Mouse (Mus musculus) urinary bladder, postnatal 36 days (tissue): ENCODE measurements around the gene Ociad2.

Experiments
- DNase-seq, 2 experiments: peaks; one replicate each; pipeline ENCODE4 v3.0.0; 2022; ENCODE audit warnings: low spot score in 2 of 2, mixed read lengths in 1 of 2

Ociad2 gene

DNA sequence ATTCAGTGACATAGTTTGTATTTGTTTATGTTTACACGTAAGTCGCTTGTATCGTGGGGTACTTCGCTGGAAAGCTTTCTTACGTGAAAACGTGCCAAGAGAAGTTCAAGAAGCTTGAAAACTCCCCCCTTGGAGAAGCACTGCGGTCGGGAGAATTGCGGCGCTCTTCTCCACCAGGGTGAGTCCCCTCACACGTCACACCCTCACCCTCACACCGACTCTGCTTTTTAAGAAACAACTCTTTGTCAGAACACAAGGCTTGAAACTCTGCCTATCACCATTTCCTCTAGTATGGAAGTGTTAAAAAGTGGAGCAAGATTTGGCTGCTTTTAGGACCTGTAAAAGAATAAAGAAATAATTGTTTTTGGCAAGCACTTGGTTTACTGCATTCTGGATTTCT, 36.3 kb downstream of the Ociad2 start:
- no peak for DNase-seq

DNA sequence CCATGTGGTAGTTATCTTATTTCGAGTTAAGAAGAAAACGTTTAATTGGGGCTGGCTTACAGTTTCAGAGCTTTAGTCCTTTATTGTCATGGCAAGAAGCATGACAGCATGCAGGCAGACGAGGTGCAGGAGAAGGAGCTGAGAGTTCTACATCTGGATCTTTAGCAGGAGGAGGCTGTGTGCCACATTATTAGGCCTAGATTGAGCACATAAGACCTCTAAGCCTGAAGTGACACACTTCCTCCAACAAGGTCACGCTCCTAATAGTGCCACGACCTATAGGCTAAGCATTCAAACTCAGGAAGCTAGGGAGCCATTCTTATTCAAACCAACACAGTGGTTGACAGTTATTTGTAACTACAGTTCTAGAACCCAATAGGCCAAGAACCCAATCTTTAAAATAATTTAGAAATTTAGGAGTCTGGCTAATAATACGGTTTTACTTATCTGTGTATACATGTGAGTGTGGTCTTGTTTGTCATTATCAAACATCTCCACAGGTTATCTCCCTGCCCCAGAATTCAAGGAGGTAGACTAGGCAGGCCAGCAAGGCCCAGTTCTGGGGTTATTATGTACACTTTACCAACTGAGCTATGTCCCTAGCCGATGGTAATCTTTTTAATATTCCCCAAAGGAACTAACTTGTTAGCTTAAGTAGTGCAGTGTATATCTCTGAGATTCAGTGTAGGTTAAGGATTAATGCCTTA, 39.1 kb downstream of the Ociad2 start:
- DNase-seq, result no peak

DNA sequence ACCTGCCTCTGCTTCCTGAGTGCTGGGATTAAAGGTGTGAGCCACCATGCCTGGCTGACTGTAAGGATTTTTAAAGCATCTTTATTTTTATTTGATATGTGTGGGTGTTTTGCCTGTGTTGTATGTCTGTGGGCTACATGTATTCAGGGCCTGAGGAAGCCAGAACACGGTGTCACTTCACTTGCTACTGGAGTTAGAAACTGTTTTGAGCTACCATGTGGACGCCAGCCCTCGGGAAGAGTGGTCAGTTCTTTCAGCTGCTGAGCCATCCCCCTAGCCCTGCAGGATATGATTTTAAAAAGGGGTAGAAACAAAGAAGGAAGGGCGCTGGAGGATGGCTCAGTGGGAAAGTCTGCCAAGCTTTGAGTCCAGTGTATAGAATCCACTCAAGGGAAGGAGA, 44.9 kb downstream of the Ociad2 start:
- DNase-seq, result no peak

GRCm38 (mm10) chr5:73295016-73295415, 45.8 kb downstream of the Ociad2 start:
- DNase-seq, result no peak

- no peak for DNase-seq
These were observed 47.4 kb downstream of the Ociad2 start for GRCm38 (mm10) chr5:73293458-73293827.

- peak; percentile 91 to 94 for DNase-seq
These were observed 48.0 kb downstream of the Ociad2 start, which contains the start of gene Ociad1 for GRCm38 (mm10) chr5:73292502-73293457. Gene Ociad1 (plus strand): TSS chr5:73292784.

- no peak for DNase-seq
These were observed 50.9 kb downstream of the Ociad2 start for GRCm38 (mm10) chr5:73289900-73290299.

DNA sequence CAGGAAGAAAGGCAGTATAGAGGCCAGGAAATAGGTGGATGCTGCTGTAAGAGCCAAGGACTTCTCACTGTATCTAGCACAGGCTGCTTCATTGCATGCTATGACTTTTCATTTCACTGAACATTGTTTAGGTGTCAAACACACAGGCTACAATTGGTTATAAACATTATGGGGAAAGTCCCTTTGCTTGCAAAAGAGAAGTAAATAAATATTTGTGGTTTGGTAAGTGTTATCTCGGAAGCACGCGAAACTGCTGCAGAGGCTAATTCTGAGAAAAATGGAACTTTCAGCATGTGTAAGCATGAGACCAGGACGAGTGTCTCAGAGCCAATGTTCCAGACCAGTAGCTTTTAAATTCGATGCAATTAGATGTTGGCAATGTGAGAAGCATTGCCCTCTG, 54.2 kb downstream of the Ociad2 start:
- no peak for DNase-seq

- DNase-seq, result no peak
These were observed 55.3 kb downstream of the Ociad2 start for GRCm38 (mm10) chr5:73285470-73285978.

DNA sequence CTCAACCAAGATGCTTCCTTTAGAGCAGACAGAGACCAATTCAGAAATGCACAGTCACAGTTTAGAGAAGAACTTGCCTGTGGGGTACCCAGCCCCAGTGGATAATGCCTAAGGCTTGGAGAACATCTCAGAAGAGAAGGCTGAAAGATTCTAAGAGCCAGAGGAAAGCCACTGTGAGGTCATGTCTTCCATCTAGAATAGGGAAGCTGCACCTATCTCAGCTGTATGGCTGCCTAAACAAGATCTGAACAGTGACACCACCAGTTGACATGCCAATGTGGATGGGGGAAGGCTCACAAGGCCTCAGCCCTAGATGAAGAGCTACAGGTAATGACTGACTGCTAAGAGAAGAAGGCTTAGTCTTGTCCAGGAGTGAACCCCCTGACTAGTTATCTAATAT, 56.8 kb downstream of the Ociad2 start:
- no peak for DNase-seq

DNA sequence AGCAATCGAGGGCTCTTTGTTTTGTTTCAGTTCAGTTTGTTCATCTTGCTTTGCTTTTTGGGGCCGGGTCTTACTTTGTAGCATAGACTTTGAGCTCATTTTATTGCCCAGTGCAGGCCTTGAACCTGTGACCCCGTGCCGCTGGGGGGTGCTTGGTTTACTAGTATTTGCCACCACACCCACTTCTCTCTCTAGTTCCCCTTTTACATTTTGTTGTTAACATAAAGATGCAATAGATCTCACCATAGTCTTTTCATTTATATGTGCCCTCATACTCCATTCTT, 60.3 kb downstream of the Ociad2 start:
- DNase-seq, result no peak

DNA sequence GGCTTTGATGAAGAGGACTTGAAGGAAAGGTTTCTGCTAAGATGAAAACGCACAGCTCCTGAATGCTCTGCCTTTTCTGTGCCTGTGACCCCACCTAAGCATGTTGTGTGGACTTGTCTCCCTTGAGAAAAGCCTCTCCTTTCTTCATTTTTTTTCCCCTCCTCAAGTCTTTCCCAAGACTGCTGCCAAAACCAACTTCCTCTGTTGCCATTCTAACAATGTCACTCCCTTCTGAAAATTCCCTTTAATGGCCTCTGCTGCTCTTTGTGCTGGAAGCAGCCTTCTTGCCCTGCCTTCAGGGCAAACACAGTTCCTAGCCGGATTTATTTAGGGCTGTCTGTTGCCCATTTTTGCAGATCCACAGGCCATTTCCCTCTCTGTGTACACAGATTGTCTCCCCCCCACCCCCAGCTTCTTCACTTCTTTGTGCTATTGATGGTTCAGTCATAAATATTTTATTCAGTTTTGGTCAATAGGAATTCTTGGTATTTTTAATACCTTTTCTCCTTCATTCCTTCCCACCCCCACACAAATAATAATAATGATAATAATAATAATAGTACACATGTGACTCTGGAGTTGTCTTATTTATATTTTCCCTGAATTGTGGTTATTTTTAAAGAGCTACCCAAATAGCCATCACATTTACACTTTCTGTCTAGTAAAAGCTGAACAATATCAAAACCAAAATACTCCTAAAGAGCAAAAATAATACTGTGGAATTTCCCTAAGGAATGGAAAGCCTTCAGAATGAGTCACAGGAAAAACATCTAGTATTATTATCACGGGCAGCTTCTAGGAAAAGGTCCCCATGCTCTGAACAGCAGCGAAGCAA, 60.9 kb downstream of the Ociad2 start:
- no peak for DNase-seq

DNA sequence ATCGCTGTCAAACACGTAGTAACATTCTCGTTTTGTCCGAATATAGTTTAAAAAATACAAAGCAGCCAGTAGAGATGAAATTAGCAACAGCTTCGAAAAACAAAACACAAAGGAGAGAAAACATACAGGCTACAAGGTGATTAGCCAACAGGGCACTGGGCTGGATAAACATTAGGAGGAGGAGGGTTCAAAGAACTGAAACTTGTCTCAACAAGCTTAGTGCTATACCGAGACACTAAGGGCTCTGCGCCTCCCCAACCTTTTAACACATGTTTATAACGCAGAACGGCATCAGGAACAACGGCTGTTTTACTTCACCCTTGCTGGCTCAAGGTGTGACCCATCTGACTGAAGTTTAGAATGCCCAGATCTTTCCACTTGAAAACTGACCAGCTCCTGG, 61.6 kb downstream of the Ociad2 start:
- peak; percentile 6 to 15 for DNase-seq

DNA sequence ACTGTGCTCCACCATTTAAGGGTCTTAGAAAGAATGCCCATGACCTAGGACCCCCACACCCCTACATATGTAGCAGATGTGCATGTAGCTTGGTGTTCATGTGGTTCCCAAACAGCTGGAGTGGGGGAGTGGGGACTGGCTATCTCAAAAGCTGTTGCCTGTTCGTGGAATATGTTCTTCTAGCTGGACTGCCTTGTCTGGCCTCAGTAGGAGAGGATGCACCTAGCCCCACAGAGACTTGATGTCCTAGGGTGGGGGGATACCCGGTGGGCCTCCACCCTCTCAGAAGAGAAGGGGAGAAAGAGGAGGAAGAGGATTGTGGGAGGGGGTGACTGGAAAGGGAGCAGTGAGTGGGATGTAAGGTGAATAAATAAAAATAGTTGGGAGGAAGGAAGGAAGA, 65.9 kb downstream of the Ociad2 start:
- DNase-seq, result no peak

DNA sequence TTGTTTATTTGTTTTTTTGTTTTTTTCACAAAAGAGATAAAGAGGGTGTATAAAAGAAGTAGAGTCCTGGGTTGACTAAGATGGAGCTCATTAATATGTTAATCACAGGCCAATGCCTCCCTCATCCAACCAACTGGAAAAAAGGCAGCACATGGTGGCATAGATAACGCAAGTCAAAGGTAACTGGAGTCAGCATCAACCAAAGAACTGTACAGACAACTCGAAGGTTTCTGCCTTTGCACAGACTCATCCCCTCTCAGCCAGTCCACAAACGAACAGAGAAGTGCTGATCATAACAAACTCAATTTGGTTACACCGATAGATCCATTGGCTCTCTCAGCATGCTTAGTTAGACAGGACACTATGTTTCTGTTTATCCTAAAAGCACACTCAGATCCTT, 67.7 kb downstream of the Ociad2 start:
- DNase-seq, result no peak
